Mouse (Mus musculus): ENCODE measurements around the gene Vmn1r17.
"Not testable (repeated sequence)": the region's sequence is repeated elsewhere in the genome, so short reads cannot be mapped to it uniquely, and the experiment has no call there.

Vmn1r17 gene

GRCm38 (mm10) chr6:57363627-57364026 is at the start of gene Vmn1r17:
TSS of gene Vmn1r17 (minus strand) at chr6:57363727.
- no peak for DNase-seq (ENCODE audit: low spot score in 2 of 2)

DNA sequence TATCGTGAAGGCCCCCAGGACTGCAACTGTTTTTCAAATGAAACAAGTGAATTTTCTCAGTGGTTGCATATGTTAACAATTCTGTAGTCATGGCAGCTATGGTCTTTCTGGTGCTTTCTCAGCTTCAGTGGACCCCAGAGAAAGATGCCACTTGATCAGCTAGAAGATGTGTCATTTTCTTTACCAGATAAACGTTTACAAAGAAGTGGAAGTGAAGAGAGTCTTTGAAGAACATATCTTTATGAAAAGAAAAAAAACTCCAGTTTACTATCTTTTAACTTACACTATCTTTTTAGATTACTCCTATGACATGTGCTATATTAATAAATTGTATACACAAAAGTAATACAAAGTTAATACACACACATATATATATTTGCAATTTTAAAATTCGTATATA is 40.0 kb upstream of the Vmn1r17 start, which contains the start of gene Vmn1r19:
Gene Vmn1r19, plus strand, starts transcription at position 301 of the 400 bp plus-strand sequence.
- not testable (repeated sequence) for DNase-seq (ENCODE audit: low spot score in 2 of 2)

DNA sequence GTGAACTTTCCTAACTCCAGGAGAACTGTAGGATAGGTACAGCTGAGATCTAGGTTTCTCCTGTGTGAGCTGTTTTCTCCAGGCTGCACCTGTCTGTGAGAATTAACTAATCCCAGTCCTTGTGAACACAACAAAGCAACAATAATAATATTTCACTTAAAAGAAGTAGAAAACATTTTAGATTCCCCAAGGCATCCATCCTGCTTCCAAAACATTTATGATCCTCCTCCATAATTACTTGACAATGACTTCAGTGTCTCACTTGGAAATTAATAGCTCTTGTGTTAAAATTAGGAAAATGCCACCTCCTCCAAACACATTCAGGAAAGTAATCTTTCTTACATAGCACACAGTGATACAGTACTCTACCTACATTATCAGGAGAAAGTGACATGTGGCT is 32.2 kb upstream of the Vmn1r17 start, which contains the start of gene Vmn1r18:
Gene Vmn1r18, minus strand, starts transcription at position 101 of the 400 bp plus-strand sequence.
- DNase-seq (ENCODE audit: low spot score in 2 of 2) = no peak

GRCm38 (mm10) chr6:57367496-57367895 is 4.0 kb upstream of the Vmn1r17 start:
- no peak for DNase-seq (ENCODE audit: low spot score in 2 of 2)

- not testable (repeated sequence) for DNase-seq (ENCODE audit: low spot score in 2 of 2)
Observed at GRCm38 (mm10) chr6:57365866-57366265, 2.3 kb upstream of the Vmn1r17 start.

- peak in 1 of 2 experiments; percentile 1 for DNase-seq (ENCODE audit: low spot score in 2 of 2)
Observed at GRCm38 (mm10) chr6:57356864-57357263, 6.7 kb downstream of the Vmn1r17 start.

GRCm38 (mm10) chr6:57329394-57329793 is 34.1 kb downstream of the Vmn1r17 start, which contains the start of gene Vmn1r16:
TSS of gene Vmn1r16 (minus strand) at chr6:57329494.
- no peak for DNase-seq (ENCODE audit: low spot score in 2 of 2)

GRCm38 (mm10) chr6:57326176-57326575 is 37.4 kb downstream of the Vmn1r17 start:
- DNase-seq (ENCODE audit: low spot score in 2 of 2) = no peak

Data from right cerebral cortex, postnatal 36 days (tissue).